Mouse (Mus musculus) adrenal gland, postnatal 4 days (tissue): Measurements from ENCODE around the gene Dscam. TPM values are rescaled to one million over a fixed set of nuclear protein-coding genes. Genes with fewer than 3 reads are reported as not detected.
A peak's percentile ranks its signal among the peaks of the same experiment; 100 is the strongest.

Experiments used
- DNase-seq, 2 experiments: peaks; one replicate each; pipeline ENCODE4 v3.0.0; 2021 to 2022; ENCODE audit warnings: low spot score in 2 of 2, mixed read lengths in 2 of 2
- total RNA-seq, 2 experiments: library from RNA; stranded (reverse); gene quantifications; 2 replicates each; pipeline ENCODE4 v1.2.3; 2021

Gene Dscam
- total RNA-seq, 2 experiments from 2014 or later: 0.56 to 0.71 TPM

GRCm38 (mm10) chr16:96730881-96731280, 439.7 kb downstream of the Dscam start:
- DNase-seq: no peak

GRCm38 (mm10) chr16:96727836-96728774, 442.4 kb downstream of the Dscam start:
- no peak for DNase-seq

GRCm38 (mm10) chr16:96725071-96725724, 445.4 kb downstream of the Dscam start:
- DNase-seq: no peak

- DNase-seq: no peak
Observed at GRCm38 (mm10) chr16:96724591-96724990, 446.0 kb downstream of the Dscam start.

- DNase-seq: no peak
Observed at GRCm38 (mm10) chr16:96724123-96724522, 446.4 kb downstream of the Dscam start.

- DNase-seq: no peak
Observed at GRCm38 (mm10) chr16:96723066-96723669, 447.4 kb downstream of the Dscam start.

GRCm38 (mm10) chr16:96722135-96722534, 448.4 kb downstream of the Dscam start:
- no peak for DNase-seq

- DNase-seq: no peak
Observed at GRCm38 (mm10) chr16:96721241-96721640, 449.3 kb downstream of the Dscam start.

- DNase-seq: no peak
Observed at GRCm38 (mm10) chr16:96720666-96721065, 449.9 kb downstream of the Dscam start.

GRCm38 (mm10) chr16:96718221-96718620, 452.3 kb downstream of the Dscam start:
- DNase-seq: no peak

- no peak for DNase-seq
Observed at GRCm38 (mm10) chr16:96716633-96717032, 453.9 kb downstream of the Dscam start.

GRCm38 (mm10) chr16:96711935-96712334, 458.6 kb downstream of the Dscam start:
- no peak for DNase-seq

- no peak for DNase-seq
Observed at GRCm38 (mm10) chr16:96700551-96700950, 470.0 kb downstream of the Dscam start.

- no peak for DNase-seq
Observed at GRCm38 (mm10) chr16:96695882-96696281, 474.7 kb downstream of the Dscam start.

GRCm38 (mm10) chr16:96691576-96691975, 479.0 kb downstream of the Dscam start:
- no peak for DNase-seq

GRCm38 (mm10) chr16:96690052-96690451, 480.5 kb downstream of the Dscam start:
- no peak for DNase-seq

- DNase-seq: no peak
Observed at GRCm38 (mm10) chr16:96689419-96689818, 481.1 kb downstream of the Dscam start.

GRCm38 (mm10) chr16:96685065-96685464, 485.5 kb downstream of the Dscam start:
- DNase-seq: no peak

- peak in 1 of 2 experiments; percentile 37 for DNase-seq
Observed at GRCm38 (mm10) chr16:96684581-96684980, 486.0 kb downstream of the Dscam start.

- DNase-seq: no peak
Observed at GRCm38 (mm10) chr16:96682289-96682972, 488.1 kb downstream of the Dscam start.

- DNase-seq: no peak
Observed at GRCm38 (mm10) chr16:96679981-96680380, 490.6 kb downstream of the Dscam start.
